Mouse (Mus musculus) limb, embryonic 12.5 days (tissue): Measurements from ENCODE around the gene Arl6ip1. TPM values are rescaled to one million over a fixed set of nuclear protein-coding genes. Genes with fewer than 3 reads are reported as not detected.

Source experiments
- ATAC-seq: fragments of 200-750 bp; cut with Nextera tagmentation; 2 replicates; pipeline ENCODE4 v1.8.0; 2017; ENCODE audit warnings: low read depth, moderate TSS enrichment; ENCODE audit not compliant: insufficient number of reproducible peaks, insufficient read depth, low FRiP score, low TSS enrichment
- H3K27ac ChIP-seq: fragments of 300-500 bp; sonication (generic); 2 replicates; pipeline ENCODE4 v1.5.1; 2016; ENCODE audit warnings: mild to moderate bottlenecking, moderate library complexity
- H3K27me3 ChIP-seq: fragments of 300-500 bp; sonication (generic); 2 replicates; pipeline ENCODE4 v1.6.1; 2016; ENCODE audit warnings: mild to moderate bottlenecking, moderate library complexity
- H3K36me3 ChIP-seq: fragments of 300-500 bp; sonication (generic); 2 replicates; pipeline ENCODE4 v1.6.1; 2016; ENCODE audit warnings: mild to moderate bottlenecking, moderate library complexity
- H3K4me1 ChIP-seq: fragments of 300-500 bp; sonication (generic); replicated peaks from 2 replicates; pipeline ENCODE4 v1.6.1; 2016
- H3K4me2 ChIP-seq: fragments of 300-500 bp; sonication (generic); 2 replicates; pipeline ENCODE4 v1.6.1; 2016; ENCODE audit warnings: mild to moderate bottlenecking, moderate library complexity
- H3K4me3 ChIP-seq: fragments of 300-500 bp; sonication (generic); replicated peaks from 2 replicates; pipeline ENCODE4 v1.5.1; 2016; ENCODE audit warnings: mild to moderate bottlenecking
- H3K9ac ChIP-seq: fragments of 300-500 bp; sonication (generic); replicated peaks from 2 replicates; pipeline ENCODE4 v1.6.1; 2016; ENCODE audit warnings: mild to moderate bottlenecking, moderate library complexity
- H3K9me3 ChIP-seq: fragments of 300-500 bp; sonication (generic); 2 replicates; pipeline ENCODE4 v1.6.1; 2016; ENCODE audit warnings: mild to moderate bottlenecking, moderate library complexity
- WGBS: fragments of 180-500 bp; shearing (Covaris S2); methylation state at CpG from one replicate; pipeline ENCODE4 v1.1.7; 2016; 5-methylcytosine and 5-hydroxymethylcytosine counted together
- polyA plus RNA-seq: library from polyadenylated mRNA; unstranded; fragments of >200 nt; fragmentation: Nextera tagmentation; extraction: Ambion mirVana; gene quantifications from 2 replicates; pipeline ENCODE4 v1.2.1, GENCODE M21; 2016

The Arl6ip1 gene
- polyA plus RNA-seq, 1 experiment from 2014 or later, result 476 TPM

- peaks cover 32% of the 10 kb centered on the region for H3K36me3 ChIP-seq
- no peak overlapping the region for H3K4me3 ChIP-seq
- no peak overlapping the region for H3K4me2 ChIP-seq
- no peaks in the 10 kb centered on the region for H3K9me3 ChIP-seq
- H3K4me1 ChIP-seq, result peaks cover 12% of the 10 kb centered on the region
- no peak overlapping the region for H3K9ac ChIP-seq
- H3K27me3 ChIP-seq, result no peaks in the 10 kb centered on the region
- WGBS, result 55% methylated on average over 4 of the region's 4 CpGs
- H3K27ac ChIP-seq, result no peak overlapping the region
- ATAC-seq, result no peak
Observed at GRCm38 (mm10) chr7:118102231-118102630, 27.2 kb downstream of the Arl6ip1 start.

GRCm38 (mm10) chr7:118097615-118098014 lies 31.8 kb downstream of the Arl6ip1 start:
- Histone ChIP-seq H3K4me2 (no peak overlapping the region), H3K27ac (no peak overlapping the region), H3K4me3 (no peak overlapping the region), H3K4me1 (peaks cover 12% of the 10 kb centered on the region), H3K9me3 (no peaks in the 10 kb centered on the region), H3K9ac (no peak overlapping the region), H3K27me3 (no peaks in the 10 kb centered on the region), H3K36me3 (no peaks in the 10 kb centered on the region)
- 60% methylated on average over 7 of the region's 7 CpGs for WGBS
- no peak for ATAC-seq

DNA sequence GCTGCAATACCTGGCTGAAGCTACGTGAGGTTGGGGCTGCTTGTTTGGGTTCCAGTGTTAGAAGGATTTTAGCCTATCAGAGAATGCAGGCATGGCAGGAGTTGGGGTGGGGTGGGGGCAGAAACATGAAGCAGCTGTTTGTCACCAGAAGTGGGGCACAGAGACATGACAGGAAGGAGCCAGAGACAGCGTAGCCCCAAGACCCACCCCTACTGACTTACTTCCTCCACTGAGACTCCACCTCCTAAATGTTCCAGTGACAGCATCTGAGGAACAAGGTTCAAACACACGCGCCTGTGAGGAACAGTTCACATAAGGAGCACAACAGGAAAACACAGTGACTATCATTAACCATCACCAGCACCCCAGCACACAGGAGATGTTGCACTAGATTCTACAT lies 49.5 kb downstream of the Arl6ip1 start:
- no peak for ATAC-seq
- WGBS, result 84% methylated on average over 4 of the region's 4 CpGs

DNA sequence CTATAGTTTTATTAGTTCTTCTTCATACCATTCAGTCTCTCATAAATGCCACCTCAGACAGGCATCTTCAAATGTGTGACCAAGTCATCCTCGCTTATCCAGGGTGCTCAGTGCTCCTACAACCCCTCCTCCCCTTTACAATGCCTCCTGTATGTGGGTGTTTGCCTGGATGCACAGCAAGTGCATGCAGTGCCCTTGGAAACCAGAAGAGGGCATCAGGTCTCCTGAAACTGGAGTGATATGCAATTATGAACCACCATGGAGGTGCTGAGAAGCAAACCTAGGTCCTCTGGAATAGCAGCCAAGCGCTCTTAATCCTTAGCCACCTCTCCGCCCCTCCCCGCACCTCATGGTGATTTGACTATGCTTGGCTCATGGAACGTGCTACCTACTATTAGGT lies 50.4 kb downstream of the Arl6ip1 start:
- H3K9me3 ChIP-seq, result no peaks in the 10 kb centered on the region
- H3K4me2 ChIP-seq, result no peak overlapping the region
- no peak overlapping the region for H3K9ac ChIP-seq
- no peaks in the 10 kb centered on the region for H3K36me3 ChIP-seq
- no peak overlapping the region for H3K27ac ChIP-seq
- 91% methylated on average over 5 of the region's 5 CpGs for WGBS
- H3K4me3 ChIP-seq, result no peak overlapping the region
- H3K4me1 ChIP-seq, result no peaks in the 10 kb centered on the region
- ATAC-seq, result no peak
- no peaks in the 10 kb centered on the region for H3K27me3 ChIP-seq

More for the DNA sequence above, 49.5 kb downstream of the Arl6ip1 start:
- Histone ChIP-seq H3K27ac (no peak overlapping the region), H3K36me3 (no peaks in the 10 kb centered on the region), H3K4me2 (no peak overlapping the region), H3K27me3 (no peaks in the 10 kb centered on the region), H3K4me1 (no peaks in the 10 kb centered on the region), H3K4me3 (no peak overlapping the region), H3K9ac (no peak overlapping the region), H3K9me3 (no peaks in the 10 kb centered on the region)

Other genes starting within 250 kb of the Arl6ip1 start
- gene Rps15a, start 13.5 kb downstream of the Arl6ip1 start, polyA plus RNA-seq, result 724 and 793 TPM in 2 replicates
- gene Smg1, start 114.0 kb upstream of the Arl6ip1 start, polyA plus RNA-seq, result 25.2 and 27.7 TPM in 2 replicates